Mouse (Mus musculus): ENCODE measurements at regions not wholly inside any gene's neighbourhood (a gene's known extent, or its start where the extent isn't known, plus 50 kb on each side); places are given as distances from the start of the nearest gene placed in this dataset.

GRCm38 (mm10) chr2:146565693-146566092 lies 53.5 kb upstream of the Ralgapa2 start:
- DNase-seq, result no peak
- intact Hi-C loops (cut with DNase I), result no loop called here

DNA sequence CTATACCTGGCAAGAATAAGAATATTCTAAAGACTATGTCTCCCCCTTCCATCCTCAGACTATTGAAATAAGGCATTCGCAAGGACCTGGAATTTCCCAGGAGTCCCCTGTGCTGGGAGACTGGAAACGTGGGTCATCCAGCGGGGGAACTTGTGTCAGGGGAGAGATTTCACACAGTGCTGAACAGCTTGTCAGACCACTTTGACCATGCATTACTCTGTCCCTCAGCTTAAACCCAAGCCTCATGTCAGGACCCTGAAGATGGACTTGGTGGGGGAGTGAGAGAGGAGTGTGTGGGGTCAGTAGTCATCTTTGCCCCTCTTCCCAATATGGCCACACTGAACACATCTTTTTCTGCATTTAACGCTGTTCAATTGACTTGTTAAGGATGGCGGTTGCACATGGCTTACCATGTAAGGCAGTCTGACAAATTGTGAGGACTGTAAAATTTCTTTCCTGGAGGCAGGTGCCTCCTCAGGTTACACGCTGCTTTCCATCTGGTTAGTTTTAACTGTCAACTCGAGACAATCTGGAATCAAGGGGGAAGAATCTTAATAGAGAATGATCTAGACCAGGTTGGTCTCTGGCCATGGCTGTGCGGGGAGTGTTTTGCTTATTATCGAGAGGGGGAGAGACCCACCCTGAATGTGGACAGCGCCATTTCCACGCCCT lies 56.2 kb upstream of the Ralgapa2 start:
- intact Hi-C loops (cut with DNase I), result no loop called here
- no peak for DNase-seq

- intact Hi-C loops (cut with DNase I), result no loop called here
Observed at GRCm38 (mm10) chr2:146571036-146571435, 58.9 kb upstream of the Ralgapa2 start.

DNA sequence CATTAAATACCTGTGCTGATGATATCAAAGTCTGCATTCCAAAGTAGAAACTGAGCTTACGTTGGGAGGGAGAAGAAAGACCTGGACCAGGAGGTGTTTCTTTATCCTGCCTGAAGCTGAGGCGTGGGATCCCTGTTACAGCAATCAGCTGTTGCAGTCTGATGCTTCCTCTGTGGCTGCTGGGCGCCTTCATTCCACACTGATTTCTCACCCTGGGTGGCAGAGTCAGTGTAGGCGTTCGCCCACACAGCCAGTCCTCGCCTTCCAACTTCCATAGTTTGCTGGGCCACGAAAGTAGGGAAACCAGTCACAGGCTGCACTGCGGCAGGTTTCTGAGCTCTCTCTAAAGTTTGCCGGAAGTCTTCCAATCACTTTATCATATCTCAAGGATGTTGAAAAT lies 59.7 kb upstream of the Ralgapa2 start:
- DNase-seq, result no peak
- intact Hi-C loops (cut with DNase I), result no loop called here

More at GRCm38 (mm10) chr2:146571036-146571435, 58.9 kb upstream of the Ralgapa2 start:
- DNase-seq, result no peak

- no peak for DNase-seq
- intact Hi-C loops (cut with DNase I), result no loop called here
Observed at GRCm38 (mm10) chr2:146575610-146576297, 63.6 kb upstream of the Ralgapa2 start.

- intact Hi-C loops (cut with DNase I), result no loop called here
- no peak for DNase-seq
Observed at GRCm38 (mm10) chr2:146576298-146576905, 64.3 kb upstream of the Ralgapa2 start.

GRCm38 (mm10) chr2:146577096-146577495 lies 65.0 kb upstream of the Ralgapa2 start:
- DNase-seq, result no peak
- intact Hi-C loops (cut with DNase I), result no loop called here

DNA sequence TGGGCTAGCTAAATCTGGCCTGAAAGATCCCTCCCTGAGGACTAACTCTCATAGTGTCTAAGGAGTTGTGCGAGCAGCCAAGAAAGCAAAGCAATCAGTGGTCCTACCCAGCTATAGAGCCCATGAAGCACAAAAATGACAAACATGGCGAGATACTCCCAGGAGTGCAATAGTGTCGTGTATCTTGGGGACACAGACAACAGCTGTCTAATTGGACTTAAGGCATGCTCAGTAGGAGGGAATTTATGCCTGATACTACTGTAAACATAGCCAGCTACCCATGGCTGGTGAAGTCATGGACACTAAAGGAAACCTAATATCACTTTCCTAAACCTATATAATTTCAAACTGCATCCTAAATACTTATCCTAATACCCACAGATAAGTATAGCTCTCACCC lies 69.1 kb upstream of the Ralgapa2 start:
- intact Hi-C loops (cut with DNase I), result no loop called here
- DNase-seq, result no peak

GRCm38 (mm10) chr2:146583807-146584388 lies 71.8 kb upstream of the Ralgapa2 start:
- DNase-seq, result no peak
- intact Hi-C loops (cut with DNase I), result no loop called here

DNA sequence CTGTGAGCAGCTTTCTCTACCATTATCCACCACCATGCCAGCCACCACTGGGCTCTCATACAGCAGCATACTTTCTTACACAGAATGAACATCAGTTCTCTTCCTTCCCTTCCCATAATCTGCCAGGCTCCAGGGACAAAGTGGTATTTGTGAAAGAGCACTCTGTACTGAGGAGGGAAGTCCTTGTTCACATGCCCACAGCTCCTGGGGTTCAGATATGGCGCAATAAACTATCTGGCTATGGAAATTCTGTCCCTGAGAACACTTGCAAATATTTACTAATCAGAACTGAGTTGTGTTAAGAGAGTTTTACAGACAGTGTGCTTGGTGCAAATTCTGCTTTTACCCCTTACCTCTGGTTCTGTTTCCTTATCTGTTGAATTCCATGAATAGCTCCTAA lies 74.2 kb upstream of the Ralgapa2 start:
- DNase-seq, result no peak
- intact Hi-C loops (cut with DNase I), result no loop called here

- intact Hi-C loops (cut with DNase I), result no loop called here
- no peak for DNase-seq
Observed at GRCm38 (mm10) chr2:146586981-146587380, 74.8 kb upstream of the Ralgapa2 start.

GRCm38 (mm10) chr2:146589860-146590259 lies 77.7 kb upstream of the Ralgapa2 start:
- intact Hi-C loops (cut with DNase I), result no loop called here
- no peak for DNase-seq

DNA sequence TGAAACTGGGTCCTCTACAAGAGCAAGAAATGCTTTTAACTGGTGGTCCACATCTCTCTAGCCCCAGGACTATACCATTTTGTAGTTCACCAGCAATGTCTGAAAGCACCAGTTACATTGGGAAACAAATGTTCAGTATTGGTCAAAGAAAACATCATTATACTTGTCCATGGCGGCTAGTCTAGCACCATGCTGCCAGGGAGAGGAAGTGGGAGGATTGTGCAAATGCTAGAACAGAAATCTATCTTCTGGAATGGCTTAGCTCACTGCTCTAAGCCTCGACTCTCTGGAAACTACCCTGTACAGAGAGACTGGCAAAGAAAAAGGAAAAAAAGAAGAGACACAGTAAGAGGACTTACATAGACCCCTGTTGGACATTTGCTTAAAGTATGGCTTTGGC lies 81.1 kb upstream of the Ralgapa2 start:
- DNase-seq, result no peak
- intact Hi-C loops (cut with DNase I), result no loop called here

DNA sequence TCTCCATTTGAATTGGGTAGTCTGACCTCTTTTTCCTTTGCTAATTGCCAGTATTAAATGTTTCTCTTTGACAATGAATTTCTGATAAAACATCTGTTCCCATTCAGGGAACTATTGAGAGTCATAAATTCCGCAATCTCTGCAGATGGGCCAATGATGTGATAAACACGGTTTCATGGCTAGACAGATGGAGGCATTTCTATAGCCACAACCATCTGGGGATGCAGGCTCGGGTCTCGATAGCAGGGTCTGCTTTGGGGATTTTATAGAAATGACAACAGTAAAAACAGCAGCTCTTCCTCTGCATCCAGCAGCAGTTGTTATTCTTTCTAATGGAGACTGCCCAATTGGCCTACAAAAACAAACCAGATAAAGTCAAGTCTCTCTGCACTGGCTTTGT lies 82.1 kb upstream of the Ralgapa2 start:
- DNase-seq, result no peak
- intact Hi-C loops (cut with DNase I), result no loop called here

- intact Hi-C loops (cut with DNase I), result no loop called here
- no peak for DNase-seq
Observed at GRCm38 (mm10) chr2:146595673-146596072, 83.5 kb upstream of the Ralgapa2 start.

- DNase-seq, result no peak
- intact Hi-C loops (cut with DNase I), result no loop called here
Observed at GRCm38 (mm10) chr2:146606170-146606569, 94.0 kb upstream of the Ralgapa2 start.

DNA sequence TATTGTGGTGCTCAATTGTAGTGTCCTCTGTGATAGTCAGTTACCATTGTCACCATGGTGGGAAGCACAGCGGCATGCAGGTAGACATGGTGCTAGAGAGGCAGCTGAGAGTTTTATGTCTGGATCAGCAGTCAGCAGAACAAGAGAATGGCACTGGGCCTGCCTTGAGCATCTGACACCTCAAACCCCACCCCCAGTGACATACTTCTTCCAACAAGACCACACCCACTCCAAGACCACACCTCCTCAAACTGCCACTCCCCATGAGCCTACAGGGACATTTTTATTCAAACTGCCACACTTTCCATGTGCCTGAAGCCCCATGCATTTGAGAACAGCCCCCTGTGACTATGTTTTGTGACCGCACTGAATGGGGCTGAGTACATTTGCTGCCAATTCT lies 98.8 kb upstream of the Ralgapa2 start:
- no peak for DNase-seq
- intact Hi-C loops (cut with DNase I), result loop anchor here (5.0 kb wide), 1 partner anchor 654 kb away; no protein-coding TSS in a partner anchor

DNA sequence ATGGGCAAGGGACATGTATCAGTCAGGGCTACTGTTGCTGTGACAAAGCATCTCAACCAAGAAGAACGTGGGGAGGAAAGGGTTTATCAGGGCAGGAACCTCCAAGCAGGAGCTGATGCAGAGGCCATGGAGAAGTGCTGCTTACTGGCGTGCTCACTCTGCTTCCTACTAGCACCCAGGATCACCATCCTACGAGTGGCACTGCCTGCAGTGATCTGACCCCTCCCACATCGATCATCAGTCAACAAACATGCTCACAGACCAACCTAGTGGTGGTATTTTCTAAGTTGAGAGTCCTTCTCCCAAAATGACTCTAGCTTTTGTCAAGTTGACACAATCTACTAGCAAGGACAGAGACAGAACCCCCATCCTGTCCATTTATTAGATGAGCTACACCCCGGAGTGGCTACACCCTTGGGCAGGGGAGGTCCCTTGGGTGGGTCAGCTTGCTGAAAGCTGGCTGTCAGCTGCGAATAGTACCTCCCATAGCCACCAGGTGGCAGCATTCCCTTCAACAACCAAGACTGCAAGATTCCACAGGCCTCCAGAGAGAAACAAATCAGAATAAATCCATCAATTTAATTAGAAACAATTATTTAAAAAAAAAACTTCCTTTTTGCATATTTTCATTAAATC lies 99.9 kb upstream of the Ralgapa2 start:
- intact Hi-C loops (cut with DNase I), result loop anchor here (2.0 to 5.0 kb wide), 2 partner anchors 141 to 655 kb away; no protein-coding TSS in a partner anchor

GRCm38 (mm10) chr2:146612522-146613288 lies 100.6 kb upstream of the Ralgapa2 start:
- peak; percentile 67 for DNase-seq
- intact Hi-C loops (cut with DNase I), result loop anchor here (2.0 to 5.0 kb wide), 2 partner anchors 142 to 655 kb away; no protein-coding TSS in a partner anchor

More for the DNA sequence above, 99.9 kb upstream of the Ralgapa2 start:
- DNase-seq, result peak; percentile 73

DNA sequence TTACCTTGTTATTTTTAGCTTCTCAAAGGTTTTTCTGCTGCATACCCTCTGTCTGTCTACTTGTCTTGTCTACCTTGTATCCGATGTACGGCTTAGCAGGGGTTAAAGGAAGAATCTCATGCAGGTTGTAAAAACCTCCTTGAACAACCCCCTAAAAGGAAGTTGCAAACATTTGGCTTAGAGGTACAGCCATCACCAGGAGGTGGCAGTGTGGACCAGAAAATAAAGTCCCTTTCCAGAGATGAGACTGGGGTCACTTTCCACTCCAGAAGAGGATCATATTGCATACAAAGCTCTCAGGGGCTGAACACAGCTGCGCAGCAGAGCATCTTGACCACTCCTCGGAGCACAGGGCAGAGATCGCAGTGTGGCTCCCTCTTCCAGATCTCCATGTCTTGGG lies 109.0 kb upstream of the Ralgapa2 start:
- intact Hi-C loops (cut with DNase I), result no loop called here
- peak; percentile 59 for DNase-seq

All from left cerebral cortex, postnatal 4 days (tissue).